Mouse (Mus musculus): Measurements from ENCODE around the gene Mei1. TPM values are rescaled to one million over a fixed set of nuclear protein-coding genes. Genes with fewer than 3 reads are reported as not detected.

The Mei1 gene
- total and polyA plus RNA-seq, 3 experiments = 0.04 TPM; not detected in 2

DNA sequence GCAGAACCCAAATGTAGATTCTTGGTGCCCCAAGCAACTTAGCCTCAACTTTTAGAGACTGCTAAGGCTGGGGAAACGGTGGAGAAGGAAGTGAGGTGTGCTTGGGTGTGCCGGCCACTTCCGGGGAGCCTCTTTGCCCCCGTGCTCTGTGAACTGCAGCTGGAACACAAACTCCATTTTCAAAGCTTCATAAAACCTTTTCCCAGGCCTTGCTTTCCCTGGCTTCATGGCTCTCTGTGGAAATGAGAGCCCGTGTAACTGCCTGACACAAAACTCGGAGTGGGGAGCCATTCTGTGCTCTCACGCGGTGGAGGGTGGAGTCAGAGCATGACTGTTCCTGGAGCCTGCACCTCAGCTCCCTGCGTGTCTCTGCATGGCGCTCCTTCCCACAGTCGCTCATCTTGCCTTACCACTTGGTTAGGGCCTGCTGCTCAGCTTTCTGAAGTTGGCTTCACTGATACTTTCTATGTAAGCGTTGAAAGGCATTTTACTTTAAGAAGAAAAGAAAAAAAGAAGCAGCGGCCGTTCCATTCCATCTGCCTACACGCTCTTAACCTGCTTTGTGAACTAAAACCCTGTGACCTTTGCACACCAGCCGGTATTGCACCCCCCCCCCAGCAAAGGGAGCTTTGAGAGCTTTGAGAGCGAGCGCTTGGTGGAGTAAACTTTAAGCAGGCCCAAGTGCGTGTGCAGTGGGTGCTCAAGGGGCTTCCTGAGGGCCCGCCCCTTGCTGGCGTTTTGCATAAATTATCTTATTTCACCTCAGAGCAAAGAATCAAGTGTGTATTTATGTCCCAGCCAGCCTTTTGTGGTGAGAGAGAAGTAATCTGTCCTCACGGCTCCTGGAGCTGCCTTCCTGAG is 96.7 kb downstream of the Mei1 start (continued):
- no peak for TF ChIP-seq ZKSCAN1 (IDR thresholded peaks at IDR 0.05; ENCODE audit: borderline replicate concordance, low read depth, low read length)
- TF ChIP-seq JUND (conservative IDR thresholded peaks at IDR 0.05; ENCODE audit: low read depth, low read length) = no peak
- TF ChIP-seq TCF12 (IDR thresholded peaks at IDR 0.05; ENCODE audit: low read depth, low read length) = peak; percentile 32; the same call in 1 of the 2 replicates
- TF ChIP-seq POLR2AphosphoS2 (IDR thresholded peaks at IDR 0.05; ENCODE audit: low read depth, low read length) = peak; percentile 22; the same call in 1 of the 2 replicates
- TF ChIP-seq CTCF (conservative IDR thresholded peaks at IDR 0.05 in 1 of 2, IDR thresholded peaks at IDR 0.05 in 1 of 2; ENCODE audit: low read depth in 2 of 2, low read length in 2 of 2) = no peak
- peak; percentile 50 for TF ChIP-seq SIN3A (IDR thresholded peaks at IDR 0.05; ENCODE audit: low read length)
- TF ChIP-seq MAFK (IDR thresholded peaks at IDR 0.05; ENCODE audit: insufficient replicate concordance, low read length) = no peak
- no peak for TF ChIP-seq NRF1 (IDR thresholded peaks at IDR 0.05; ENCODE audit: low read depth, low read length)
- no peak for TF ChIP-seq ZC3H11A (IDR thresholded peaks at IDR 0.05; ENCODE audit: low read depth, low read length)
- peak; percentile 71 for TF ChIP-seq MYC (IDR thresholded peaks at IDR 0.05; ENCODE audit: low read depth, low read length)
- peak; percentile 31 for TF ChIP-seq IRF4 (IDR thresholded peaks at IDR 0.05; ENCODE audit: low read depth, low read length)

DNA sequence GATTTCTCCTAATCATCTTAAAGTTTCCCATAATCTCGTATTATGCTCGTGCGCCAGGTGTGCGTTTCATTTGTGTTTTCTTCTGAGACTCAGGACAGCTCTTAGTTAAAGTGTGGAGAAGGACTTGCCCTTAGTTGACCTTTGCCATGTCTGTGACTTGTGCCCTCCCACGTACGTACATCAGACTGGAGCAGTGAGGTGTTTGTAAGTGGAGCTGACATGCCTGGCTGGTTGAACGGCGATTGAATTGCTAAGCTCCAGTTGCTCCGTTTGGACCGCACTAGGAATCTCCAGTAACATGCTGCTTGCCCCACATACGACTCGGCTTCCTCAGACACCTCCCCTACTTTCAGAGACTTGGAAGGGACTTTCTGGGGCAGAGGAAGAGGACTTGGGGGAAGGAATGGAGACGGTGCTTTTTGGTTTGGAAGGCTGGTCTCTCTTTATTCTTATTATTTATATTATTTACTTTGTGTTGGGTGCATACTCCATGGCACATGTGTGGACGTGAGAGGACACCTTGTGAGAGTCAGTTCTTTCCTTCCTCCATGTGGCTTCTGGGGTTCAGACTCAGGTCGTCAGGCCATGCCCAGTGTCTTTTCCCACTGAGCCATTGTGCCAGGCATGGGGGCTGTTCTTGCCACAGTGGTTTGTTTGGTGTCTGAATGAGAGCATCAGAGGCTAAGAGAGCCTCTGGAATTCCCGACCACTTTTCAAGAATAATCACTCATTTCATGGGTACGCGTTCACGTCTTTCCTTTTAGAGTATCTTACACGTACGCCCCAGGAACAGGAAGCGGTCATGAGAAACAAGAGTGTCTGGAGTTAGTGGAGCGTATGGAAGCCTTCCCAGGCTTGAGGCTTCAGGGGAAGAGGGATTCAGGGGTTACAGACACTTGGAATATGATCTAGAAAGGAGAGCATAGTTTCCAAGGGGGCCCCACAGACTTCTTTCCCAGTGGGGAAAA is 97.7 kb downstream of the Mei1 start:
- H3K4me2 ChIP-seq (ENCODE audit: insufficient read depth, low read depth, poor library complexity, severe bottlenecking) = peak overlapping the region; percentile 96
- H3K79me2 ChIP-seq (replicated peaks; ENCODE audit: control insufficient read depth, extremely low read depth, insufficient read depth, poor library complexity, severe bottlenecking) = peaks cover 59% of the 10 kb centered on the region
- peaks cover 27 to 48% of the 10 kb centered on the region in 2 experiments for H3K36me3 ChIP-seq (replicated peaks in 1 of 2; ENCODE audit: control insufficient read depth in 1 of 2, insufficient read depth in 1 of 2, low read length in 1 of 2)
- H3K9me3 ChIP-seq (replicated peaks; ENCODE audit: low read length) = no peaks in the 10 kb centered on the region
- in situ Hi-C loops (cut with MboI; ENCODE audit: low pct_ligation_motif_present, low pct_unique_long_range_greater_than_20kb, low sequenced_read_pairs) (no loop called here), dilution Hi-C loops (cut with MboI; ENCODE audit: extremely low pct_ligation_motif_present, extremely low pct_unique_long_range_greater_than_20kb, low sequenced_read_pairs) (no loop called here)
- peak overlapping the region; percentile 96 for H3K27ac ChIP-seq (ENCODE audit: insufficient read depth, low read depth)
- H3K27me3 ChIP-seq (replicated peaks) = no peaks in the 10 kb centered on the region
- H3K4me3 ChIP-seq (replicated peaks in 1 of 3; ENCODE audit: low read depth in 2 of 3, low read length in 2 of 3, poor library complexity in 1 of 3) = peak overlapping the region; percentile 13 to 41 (median 28)
- DNase-seq (ENCODE audit: extremely low read depth) = no peak
- peak overlapping the region; percentile 73 for H3K9ac ChIP-seq (ENCODE audit: insufficient read depth, low read depth)
- peaks cover 9 to 53% of the 10 kb centered on the region in 2 experiments for H3K4me1 ChIP-seq (ENCODE audit: control insufficient read depth in 1 of 2, insufficient read depth in 2 of 2)
- TF ChIP-seq UBTF (IDR thresholded peaks at IDR 0.05; ENCODE audit: low read depth, low read length) (no peak), USF1 (IDR thresholded peaks at IDR 0.05; ENCODE audit: low read depth, low read length) (no peak), ZNF384 (IDR thresholded peaks at IDR 0.05; ENCODE audit: low read depth, low read length) (no peak), MAFK (IDR thresholded peaks at IDR 0.05; ENCODE audit: insufficient replicate concordance, low read length) (no peak), ZKSCAN1 (IDR thresholded peaks at IDR 0.05; ENCODE audit: borderline replicate concordance, low read depth, low read length) (no peak), CHD1 (IDR thresholded peaks at IDR 0.05; ENCODE audit: low read depth, low read length) (no peak), NRF1 (IDR thresholded peaks at IDR 0.05; ENCODE audit: low read depth, low read length) (no peak), JUND (conservative IDR thresholded peaks at IDR 0.05; ENCODE audit: low read depth, low read length) (no peak), NELFE (IDR thresholded peaks at IDR 0.05; ENCODE audit: low read depth, low read length) (no peak), IRF4 (IDR thresholded peaks at IDR 0.05; ENCODE audit: low read depth, low read length) (0 out of 2 replicates have a peak, but pooled peaks have one; percentile 14), POLR2AphosphoS2 (IDR thresholded peaks at IDR 0.05; ENCODE audit: low read depth, low read length) (no peak), RAD21 (IDR thresholded peaks at IDR 0.05; ENCODE audit: low read depth, low read length) (no peak), BHLHE40 (IDR thresholded peaks at IDR 0.05; ENCODE audit: low read depth, low read length) (0 out of 2 replicates have a peak, but pooled peaks have one; percentile 24), CHD2 (IDR thresholded peaks at IDR 0.05; ENCODE audit: low read length) (no peak), E2F4 (IDR thresholded peaks at IDR 0.05; ENCODE audit: insufficient replicate concordance, low read depth, low read length) (no peak), USF2 (conservative IDR thresholded peaks at IDR 0.05; ENCODE audit: low read depth, low read length) (no peak), MXI1 (IDR thresholded peaks at IDR 0.05; ENCODE audit: low read depth, low read length) (peak; percentile 75; the same call in 1 of the 2 replicates), MEF2A (IDR thresholded peaks at IDR 0.05; ENCODE audit: borderline replicate concordance, low read depth, low read length) (no peak), TBP (conservative IDR thresholded peaks at IDR 0.05; ENCODE audit: low read depth, low read length) (no peak), TCF12 (IDR thresholded peaks at IDR 0.05; ENCODE audit: low read depth, low read length) (0 out of 2 replicates have a peak, but pooled peaks have one; percentile 9), ZC3H11A (IDR thresholded peaks at IDR 0.05; ENCODE audit: low read depth, low read length) (no peak), ZMIZ1 (IDR thresholded peaks at IDR 0.05; ENCODE audit: low read depth, low read length) (no peak), ETS1 (conservative IDR thresholded peaks at IDR 0.05; ENCODE audit: low read depth, low read length) (no peak), MAZ (IDR thresholded peaks at IDR 0.05; ENCODE audit: low read depth, low read length) (no peak), SMC3 (IDR thresholded peaks at IDR 0.05; ENCODE audit: low read depth, low read length) (no peak), JUN (IDR thresholded peaks at IDR 0.05; ENCODE audit: insufficient read depth, low read depth, low read length) (no peak), HCFC1 (IDR thresholded peaks at IDR 0.05; ENCODE audit: low read depth, low read length) (no peak)
